Mouse (Mus musculus) colon, adult 2 months (tissue): ENCODE measurements around the gene Lpcat4. TPM values are rescaled to one million over a fixed set of nuclear protein-coding genes. Genes with fewer than 3 reads are reported as not detected.

Experiments
- polyA plus RNA-seq: library from polyadenylated mRNA; depleted of rRNA; stranded (reverse); fragments of >200 nt; gene quantifications from 2 replicates; pipeline ENCODE4 v1.2.3, GENCODE M21; 2012; rRNA removed

Gene Lpcat4
- polyA plus RNA-seq, result 68.9 and 103 TPM in 2 replicates

GRCm38 (mm10) chr2:112239212-112239934 lies at the start of gene Lpcat4:
Gene Lpcat4, plus strand, starts transcription at chr2:112239468.

GRCm38 (mm10) chr2:112259241-112259962 lies 20.1 kb downstream of the Lpcat4 start, which contains the start of gene Nutm1:
Gene Nutm1, minus strand, starts transcription at chr2:112259291.

GRCm38 (mm10) chr2:112261748-112262653 lies 22.7 kb downstream of the Lpcat4 start, which contains the start of gene Nop10:
Gene Nop10, plus strand, starts transcription at chr2:112261926.

DNA sequence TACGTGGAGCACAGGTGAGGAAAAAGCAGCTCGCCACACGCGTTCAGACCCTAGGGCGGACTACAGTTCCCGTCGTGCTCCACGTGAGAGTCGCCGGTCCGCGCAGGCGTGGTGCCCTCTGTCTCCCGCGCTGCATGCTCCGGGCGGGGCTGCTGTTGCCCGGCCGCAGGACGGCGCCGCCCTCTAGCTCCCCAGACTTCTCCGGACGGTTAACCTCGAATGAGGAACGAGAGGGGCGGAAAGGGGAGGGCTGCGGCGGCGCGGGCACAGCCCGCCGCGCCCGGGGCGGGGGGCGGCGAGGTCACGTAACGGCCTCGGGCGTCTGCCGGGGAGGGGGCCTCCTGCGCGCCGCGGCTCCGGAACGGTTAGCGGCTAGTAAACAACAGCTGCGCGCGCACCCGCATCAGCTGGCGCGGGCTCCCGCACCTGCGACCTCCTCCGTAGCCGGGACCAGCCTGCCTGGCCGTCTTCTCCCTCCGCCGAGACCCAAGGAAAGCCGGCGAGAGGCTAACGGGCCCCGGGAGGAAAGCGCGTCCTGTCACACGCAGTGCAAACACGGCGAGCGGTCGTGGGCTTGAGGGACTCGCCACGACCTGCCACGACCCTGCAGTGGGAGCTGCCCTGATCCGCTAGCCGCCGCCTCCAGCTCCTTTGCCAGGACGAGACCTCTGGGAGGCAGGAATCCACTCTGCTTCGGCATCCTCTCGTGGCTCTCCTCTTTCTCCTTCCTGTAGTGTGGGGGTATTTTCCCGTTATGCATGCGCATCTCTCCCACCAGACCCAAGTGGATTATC lies 26.4 kb downstream of the Lpcat4 start, which contains the start of gene Slc12a6:
Slc12a6 (plus strand) TSS at position 378 of the 794 bp plus-strand sequence.

DNA sequence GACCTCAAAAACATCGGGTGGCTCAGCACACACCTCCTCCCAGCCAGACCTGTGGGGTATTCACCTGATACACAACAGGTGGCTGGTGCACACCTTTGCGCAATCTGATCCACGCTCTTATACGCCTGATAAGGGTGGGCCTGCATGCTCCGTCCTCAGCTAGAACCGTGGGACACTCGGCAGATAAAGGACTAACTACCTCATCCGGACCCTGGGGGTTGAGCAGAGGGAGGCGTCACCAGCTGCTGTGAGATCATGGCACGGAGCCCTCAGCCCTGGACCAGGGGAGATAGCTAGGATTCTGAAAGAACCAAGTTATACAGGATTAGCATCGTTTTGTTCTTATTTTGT lies 26.9 kb downstream of the Lpcat4 start, which contains the start of gene Gm21985:
Gm21985 (plus strand) TSS at position 73 of the 351 bp plus-strand sequence.

Other genes starting within 250 kb of the Lpcat4 start
- not detected in 2 replicates for gene Olfr1309, start 249.2 kb upstream of the Lpcat4 start, polyA plus RNA-seq
- not detected in 2 replicates for gene Olfr1310, start 226.8 kb upstream of the Lpcat4 start, polyA plus RNA-seq
- not detected in 2 replicates for gene Olfr1311, start 215.1 kb upstream of the Lpcat4 start, polyA plus RNA-seq
- gene Olfr1312, start 189.2 kb upstream of the Lpcat4 start, polyA plus RNA-seq, result not detected in 2 replicates
- gene Olfr1313, start 161.6 kb upstream of the Lpcat4 start, polyA plus RNA-seq, result not detected in 2 replicates
- gene Olfr1314, start 142.7 kb upstream of the Lpcat4 start, polyA plus RNA-seq, result not detected in 2 replicates
- gene Olfr1315-ps1, start 124.0 kb upstream of the Lpcat4 start, polyA plus RNA-seq, result not detected in 2 replicates
- not detected in 2 replicates for gene Olfr1316, start 104.5 kb upstream of the Lpcat4 start, polyA plus RNA-seq
- gene Olfr1317, start 99.1 kb upstream of the Lpcat4 start, polyA plus RNA-seq, result not detected in 2 replicates
- gene Olfr1318, start 85.3 kb upstream of the Lpcat4 start, polyA plus RNA-seq, result not detected in 2 replicates
- not detected in 2 replicates for gene Nutm1, start 19.8 kb downstream of the Lpcat4 start, polyA plus RNA-seq
- 29.9 and 30.3 TPM in 2 replicates for gene Nop10, start 22.5 kb downstream of the Lpcat4 start, polyA plus RNA-seq
- gene Slc12a6, start 26.4 kb downstream of the Lpcat4 start, polyA plus RNA-seq, result 18.2 and 19.2 TPM in 2 replicates
- not detected in 2 replicates for gene Gm21985, start 26.8 kb downstream of the Lpcat4 start, polyA plus RNA-seq
- 50.1 and 68.0 TPM in 2 replicates for gene Emc4, start 128.6 kb downstream of the Lpcat4 start, polyA plus RNA-seq
- 0.49 and 0.66 TPM in 2 replicates for gene Katnbl1, start 139.7 kb downstream of the Lpcat4 start, polyA plus RNA-seq
- 3.7 and 4.5 TPM in 2 replicates for gene Emc7, start 215.5 kb downstream of the Lpcat4 start, polyA plus RNA-seq
- not detected in 2 replicates for gene Chrm5, start 241.3 kb downstream of the Lpcat4 start, polyA plus RNA-seq